Mouse (Mus musculus): Measurements from ENCODE around the gene Map4k5. TPM values are rescaled to one million over a fixed set of nuclear protein-coding genes. Genes with fewer than 3 reads are reported as not detected.

Map4k5 gene
- polyA plus RNA-seq, 1 experiment from 2014 or later, result 42.3 TPM

- ATAC-seq (ENCODE audit: insufficient read depth, low FRiP score, low TSS enrichment) (no peak), DNase-seq (ENCODE audit: low spot score) (no peak)
- H3K4me1 ChIP-seq (ENCODE audit: control insufficient read depth, insufficient read depth, low read length), result no peaks in the 10 kb centered on the region
- H3K4me2 ChIP-seq (ENCODE audit: low read depth), result no peak overlapping the region
- H3K9me3 ChIP-seq (ENCODE audit: control insufficient read depth, low read length), result no peaks in the 10 kb centered on the region
- H3K9ac ChIP-seq (ENCODE audit: low read length), result no peak overlapping the region
- H3K36me3 ChIP-seq (ENCODE audit: control insufficient read depth, insufficient read depth, low read length), result no peaks in the 10 kb centered on the region
- H3K4me3 ChIP-seq (ENCODE audit: low read depth, low read length), result no peak overlapping the region
- no peak overlapping the region for H3K27ac ChIP-seq (ENCODE audit: low read depth, low read length)
- H3K27me3 ChIP-seq (ENCODE audit: control insufficient read depth, insufficient read depth, low read length), result no peaks in the 10 kb centered on the region
- 90% methylated on average over 2 of the region's 2 CpGs for WGBS
Measured at GRCm38 (mm10) chr12:69857597-69857996, 35.4 kb downstream of the Map4k5 start.

GRCm38 (mm10) chr12:69856398-69856797 is 36.6 kb downstream of the Map4k5 start:
- Histone ChIP-seq H3K9me3 (ENCODE audit: control insufficient read depth, low read length) (no peaks in the 10 kb centered on the region), H3K4me2 (ENCODE audit: low read depth) (no peak overlapping the region), H3K4me3 (ENCODE audit: low read depth, low read length) (no peak overlapping the region), H3K9ac (ENCODE audit: low read length) (no peak overlapping the region), H3K27me3 (ENCODE audit: control insufficient read depth, insufficient read depth, low read length) (no peaks in the 10 kb centered on the region), H3K27ac (ENCODE audit: low read depth, low read length) (no peak overlapping the region), H3K4me1 (ENCODE audit: control insufficient read depth, insufficient read depth, low read length) (no peaks in the 10 kb centered on the region), H3K36me3 (ENCODE audit: control insufficient read depth, insufficient read depth, low read length) (peaks cover 3% of the 10 kb centered on the region; the same call in 1 of the 2 replicates)
- DNase-seq (ENCODE audit: low spot score), result no peak
- WGBS, result 96% methylated on average over 10 of the region's 10 CpGs
- ATAC-seq (ENCODE audit: insufficient read depth, low FRiP score, low TSS enrichment), result no peak

GRCm38 (mm10) chr12:69855641-69856300 is 37.2 kb downstream of the Map4k5 start:
- no peak for ATAC-seq (ENCODE audit: insufficient read depth, low FRiP score, low TSS enrichment)
- Histone ChIP-seq H3K4me3 (ENCODE audit: low read depth, low read length) (no peak overlapping the region), H3K4me2 (ENCODE audit: low read depth) (no peak overlapping the region), H3K4me1 (ENCODE audit: control insufficient read depth, insufficient read depth, low read length) (no peaks in the 10 kb centered on the region), H3K9me3 (ENCODE audit: control insufficient read depth, low read length) (no peaks in the 10 kb centered on the region), H3K9ac (ENCODE audit: low read length) (no peak overlapping the region), H3K36me3 (ENCODE audit: control insufficient read depth, insufficient read depth, low read length) (peaks cover 3% of the 10 kb centered on the region; the same call in 1 of the 2 replicates), H3K27me3 (ENCODE audit: control insufficient read depth, insufficient read depth, low read length) (no peaks in the 10 kb centered on the region), H3K27ac (ENCODE audit: low read depth, low read length) (no peak overlapping the region)
- no peak for DNase-seq (ENCODE audit: low spot score)
- WGBS, result 95% methylated on average over 12 of the region's 12 CpGs

GRCm38 (mm10) chr12:69853942-69854341 is 39.1 kb downstream of the Map4k5 start:
- Histone ChIP-seq H3K4me2 (ENCODE audit: low read depth) (no peak overlapping the region), H3K27ac (ENCODE audit: low read depth, low read length) (no peak overlapping the region), H3K36me3 (ENCODE audit: control insufficient read depth, insufficient read depth, low read length) (peaks cover 6% of the 10 kb centered on the region), H3K9ac (ENCODE audit: low read length) (no peak overlapping the region), H3K4me1 (ENCODE audit: control insufficient read depth, insufficient read depth, low read length) (no peaks in the 10 kb centered on the region), H3K9me3 (ENCODE audit: control insufficient read depth, low read length) (no peaks in the 10 kb centered on the region), H3K27me3 (ENCODE audit: control insufficient read depth, insufficient read depth, low read length) (no peaks in the 10 kb centered on the region), H3K4me3 (ENCODE audit: low read depth, low read length) (no peak overlapping the region)
- no peak for DNase-seq (ENCODE audit: low spot score)
- ATAC-seq (ENCODE audit: insufficient read depth, low FRiP score, low TSS enrichment), result no peak
- WGBS, result 88% methylated on average over 2 of the region's 2 CpGs

GRCm38 (mm10) chr12:69853387-69853786 is 39.6 kb downstream of the Map4k5 start:
- H3K4me3 ChIP-seq (ENCODE audit: low read depth, low read length), result no peak overlapping the region
- no peak overlapping the region for H3K4me2 ChIP-seq (ENCODE audit: low read depth)
- 92% methylated on average over 11 of the region's 11 CpGs for WGBS
- ATAC-seq (ENCODE audit: insufficient read depth, low FRiP score, low TSS enrichment) (no peak), DNase-seq (ENCODE audit: low spot score) (no peak)
- H3K9me3 ChIP-seq (ENCODE audit: control insufficient read depth, low read length), result no peaks in the 10 kb centered on the region
- no peaks in the 10 kb centered on the region for H3K27me3 ChIP-seq (ENCODE audit: control insufficient read depth, insufficient read depth, low read length)
- H3K9ac ChIP-seq (ENCODE audit: low read length), result no peak overlapping the region
- H3K36me3 ChIP-seq (ENCODE audit: control insufficient read depth, insufficient read depth, low read length), result peaks cover 6% of the 10 kb centered on the region
- H3K27ac ChIP-seq (ENCODE audit: low read depth, low read length), result no peak overlapping the region
- no peaks in the 10 kb centered on the region for H3K4me1 ChIP-seq (ENCODE audit: control insufficient read depth, insufficient read depth, low read length)

GRCm38 (mm10) chr12:69852288-69852687 is 40.7 kb downstream of the Map4k5 start:
- Histone ChIP-seq H3K9ac (ENCODE audit: low read length) (no peak overlapping the region), H3K9me3 (ENCODE audit: control insufficient read depth, low read length) (no peaks in the 10 kb centered on the region), H3K36me3 (ENCODE audit: control insufficient read depth, insufficient read depth, low read length) (peaks cover 6% of the 10 kb centered on the region), H3K4me2 (ENCODE audit: low read depth) (no peak overlapping the region), H3K27me3 (ENCODE audit: control insufficient read depth, insufficient read depth, low read length) (no peaks in the 10 kb centered on the region), H3K27ac (ENCODE audit: low read depth, low read length) (no peak overlapping the region), H3K4me1 (ENCODE audit: control insufficient read depth, insufficient read depth, low read length) (no peaks in the 10 kb centered on the region), H3K4me3 (ENCODE audit: low read depth, low read length) (no peak overlapping the region)
- ATAC-seq (ENCODE audit: insufficient read depth, low FRiP score, low TSS enrichment), result no peak
- no peak for DNase-seq (ENCODE audit: low spot score)
- 84% methylated on average over 9 of the region's 9 CpGs for WGBS

GRCm38 (mm10) chr12:69848083-69848878 is 44.7 kb downstream of the Map4k5 start:
- H3K4me2 ChIP-seq (ENCODE audit: low read depth), result no peak overlapping the region
- ATAC-seq (ENCODE audit: insufficient read depth, low FRiP score, low TSS enrichment), result no peak
- no peak overlapping the region for H3K27ac ChIP-seq (ENCODE audit: low read depth, low read length)
- no peak overlapping the region for H3K4me3 ChIP-seq (ENCODE audit: low read depth, low read length)
- no peaks in the 10 kb centered on the region for H3K9me3 ChIP-seq (ENCODE audit: control insufficient read depth, low read length)
- H3K36me3 ChIP-seq (ENCODE audit: control insufficient read depth, insufficient read depth, low read length), result peaks cover 6% of the 10 kb centered on the region
- 93% methylated on average over 12 of the region's 12 CpGs for WGBS
- no peaks in the 10 kb centered on the region for H3K4me1 ChIP-seq (ENCODE audit: control insufficient read depth, insufficient read depth, low read length)
- H3K9ac ChIP-seq (ENCODE audit: low read length), result no peak overlapping the region
- DNase-seq (ENCODE audit: low spot score), result no peak
- H3K27me3 ChIP-seq (ENCODE audit: control insufficient read depth, insufficient read depth, low read length), result no peaks in the 10 kb centered on the region

- Histone ChIP-seq H3K4me1 (ENCODE audit: control insufficient read depth, insufficient read depth, low read length) (no peaks in the 10 kb centered on the region), H3K4me2 (ENCODE audit: low read depth) (no peak overlapping the region), H3K9me3 (ENCODE audit: control insufficient read depth, low read length) (no peaks in the 10 kb centered on the region), H3K36me3 (ENCODE audit: control insufficient read depth, insufficient read depth, low read length) (peaks cover 3% of the 10 kb centered on the region), H3K9ac (ENCODE audit: low read length) (no peak overlapping the region), H3K27ac (ENCODE audit: low read depth, low read length) (no peak overlapping the region), H3K4me3 (ENCODE audit: low read depth, low read length) (no peak overlapping the region), H3K27me3 (ENCODE audit: control insufficient read depth, insufficient read depth, low read length) (no peaks in the 10 kb centered on the region)
- no peak for DNase-seq (ENCODE audit: low spot score)
- WGBS, result 95% methylated on average over 9 of the region's 9 CpGs
- ATAC-seq (ENCODE audit: insufficient read depth, low FRiP score, low TSS enrichment), result no peak
Measured at GRCm38 (mm10) chr12:69846499-69846898, 46.5 kb downstream of the Map4k5 start.

- H3K27me3 ChIP-seq (ENCODE audit: control insufficient read depth, insufficient read depth, low read length), result no peaks in the 10 kb centered on the region
- H3K4me1 ChIP-seq (ENCODE audit: control insufficient read depth, insufficient read depth, low read length), result no peaks in the 10 kb centered on the region
- no peak overlapping the region for H3K27ac ChIP-seq (ENCODE audit: low read depth, low read length)
- DNase-seq (ENCODE audit: low spot score) (no peak), ATAC-seq (ENCODE audit: insufficient read depth, low FRiP score, low TSS enrichment) (no peak)
- H3K4me3 ChIP-seq (ENCODE audit: low read depth, low read length), result no peak overlapping the region
- H3K9me3 ChIP-seq (ENCODE audit: control insufficient read depth, low read length), result no peaks in the 10 kb centered on the region
- no peak overlapping the region for H3K9ac ChIP-seq (ENCODE audit: low read length)
- peaks cover 3% of the 10 kb centered on the region for H3K36me3 ChIP-seq (ENCODE audit: control insufficient read depth, insufficient read depth, low read length)
- 92% methylated on average over 8 of the region's 9 CpGs for WGBS
- H3K4me2 ChIP-seq (ENCODE audit: low read depth), result no peak overlapping the region
Measured at GRCm38 (mm10) chr12:69845722-69846121, 47.3 kb downstream of the Map4k5 start.
